Mouse (Mus musculus) C2C12 (cell line): ENCODE results near the gene Syt14. TPM values are rescaled to one million over a fixed set of nuclear protein-coding genes. Genes with fewer than 3 reads are reported as not detected.

Experiments used
- H3K27me3 ChIP-seq: one replicate; pipeline ENCODE4 v1.6.1; 2011; ENCODE audit not compliant: control insufficient read depth, insufficient read depth, insufficient read length
- H3K36me3 ChIP-seq: one replicate; pipeline ENCODE4 v1.6.1; 2011; ENCODE audit not compliant: control insufficient read depth, insufficient read depth
- H3K4me3 ChIP-seq: one replicate; pipeline ENCODE4 v1.5.1; 2011; ENCODE audit warnings: mild to moderate bottlenecking, control low read depth; ENCODE audit not compliant: poor library complexity, insufficient read depth, severe bottlenecking
- H3K79me2 ChIP-seq: one replicate; pipeline ENCODE4 v1.6.1; 2011; ENCODE audit not compliant: control insufficient read depth, insufficient read depth
- H3K79me3 ChIP-seq: one replicate; pipeline ENCODE4 v1.6.1; 2011; ENCODE audit warnings: low read depth, control low read depth
- H3ac ChIP-seq: one replicate; pipeline ENCODE3; 2011; ENCODE audit warnings: low read depth; ENCODE audit not compliant: control insufficient read depth, insufficient read length
- CEBPB ChIP-seq: IDR thresholded peaks from one replicate; pipeline ENCODE4 v1.6.1; 2011; ENCODE audit warnings: low read depth, mild to moderate bottlenecking, control low read depth, moderate library complexity
- CTCF ChIP-seq: IDR thresholded peaks from one replicate; pipeline ENCODE4 v1.5.1; 2011; ENCODE audit not compliant: control insufficient read depth, insufficient read depth, insufficient read length
- FOSL1 ChIP-seq: IDR thresholded peaks from one replicate; pipeline ENCODE4 v1.8.0; 2011; ENCODE audit warnings: mild to moderate bottlenecking, low read length; ENCODE audit not compliant: poor library complexity, insufficient read depth, severe bottlenecking
- MAX ChIP-seq: IDR thresholded peaks from one replicate; pipeline ENCODE4 v1.6.1; 2011; ENCODE audit warnings: mild to moderate bottlenecking, control low read depth
- MYOD1 ChIP-seq: IDR thresholded peaks from one replicate; pipeline ENCODE4 v1.6.1; 2011; ENCODE audit warnings: low read depth; ENCODE audit not compliant: control insufficient read depth, insufficient read length
- MYOG ChIP-seq: IDR thresholded peaks from one replicate; pipeline ENCODE4 v1.6.1; 2011; ENCODE audit not compliant: control insufficient read depth, insufficient read length; ENCODE audit errors: extremely low read depth
- USF1 ChIP-seq: IDR thresholded peaks from one replicate; pipeline ENCODE4 v1.6.1; 2011; ENCODE audit warnings: low read depth, mild to moderate bottlenecking, control low read depth, moderate library complexity
- polyA plus RNA-seq: library from polyadenylated mRNA; unstranded; fragments of >200 nt; fragmentation: generic; extraction: Trizol; gene quantifications from one replicate; pipeline ENCODE4 v1.2.1, GENCODE M21; 2012; ENCODE audit warnings: missing spikeins

The Syt14 gene
- polyA plus RNA-seq, 1 experiment = not detected

GRCm38 (mm10) chr1:193001587-193001986 is 34.0 kb downstream of the Syt14 start:
- H3K4me3 ChIP-seq = no peak overlapping the region
- no peaks in the 10 kb centered on the region for H3K79me3 ChIP-seq
- H3ac ChIP-seq = no peak overlapping the region
- H3K79me2 ChIP-seq = no peaks in the 10 kb centered on the region
- no peaks in the 10 kb centered on the region for H3K27me3 ChIP-seq
- TF ChIP-seq CEBPB (no peak), MYOG (no peak), MAX (no peak), FOSL1 (no peak), MYOD1 (no peak), CTCF (no peak), USF1 (no peak)
- H3K36me3 ChIP-seq = no peaks in the 10 kb centered on the region

GRCm38 (mm10) chr1:193000908-193001307 is 34.7 kb downstream of the Syt14 start:
- no peaks in the 10 kb centered on the region for H3K79me3 ChIP-seq
- H3K4me3 ChIP-seq = no peak overlapping the region
- no peak overlapping the region for H3ac ChIP-seq
- H3K36me3 ChIP-seq = no peaks in the 10 kb centered on the region
- no peaks in the 10 kb centered on the region for H3K27me3 ChIP-seq
- H3K79me2 ChIP-seq = no peaks in the 10 kb centered on the region
- no peak for TF ChIP-seq FOSL1

GRCm38 (mm10) chr1:192994179-192994873 is 41.2 kb downstream of the Syt14 start:
- Histone ChIP-seq H3K27me3 (no peaks in the 10 kb centered on the region), H3K4me3 (no peak overlapping the region), H3ac (no peak overlapping the region), H3K36me3 (no peaks in the 10 kb centered on the region), H3K79me3 (no peaks in the 10 kb centered on the region), H3K79me2 (no peaks in the 10 kb centered on the region)
- TF ChIP-seq MYOD1 = no peak

GRCm38 (mm10) chr1:192993491-192993890 is 42.1 kb downstream of the Syt14 start:
- TF ChIP-seq USF1 (no peak), MYOD1 (no peak), CEBPB (no peak), MYOG (no peak), CTCF (no peak), MAX (no peak), FOSL1 (no peak)
- no peaks in the 10 kb centered on the region for H3K79me2 ChIP-seq

GRCm38 (mm10) chr1:192987203-192987602 is 48.4 kb downstream of the Syt14 start:
- H3K79me3 ChIP-seq = no peaks in the 10 kb centered on the region
- H3ac ChIP-seq = no peak overlapping the region
- no peaks in the 10 kb centered on the region for H3K36me3 ChIP-seq
- TF ChIP-seq MYOG (no peak), CEBPB (no peak), MYOD1 (no peak), USF1 (no peak), FOSL1 (no peak), CTCF (no peak), MAX (no peak)
- no peak overlapping the region for H3K4me3 ChIP-seq
- peaks cover 3% of the 10 kb centered on the region for H3K27me3 ChIP-seq
- H3K79me2 ChIP-seq = no peaks in the 10 kb centered on the region

More at GRCm38 (mm10) chr1:192993491-192993890, 42.1 kb downstream of the Syt14 start:
- H3K79me3 ChIP-seq = no peaks in the 10 kb centered on the region
- no peak overlapping the region for H3ac ChIP-seq
- no peaks in the 10 kb centered on the region for H3K36me3 ChIP-seq
- no peaks in the 10 kb centered on the region for H3K27me3 ChIP-seq
- H3K4me3 ChIP-seq = no peak overlapping the region

GRCm38 (mm10) chr1:192986481-192986880 is 49.1 kb downstream of the Syt14 start:
- TF ChIP-seq MYOD1 (no peak), USF1 (no peak), MAX (no peak), CTCF (no peak), FOSL1 (no peak), MYOG (no peak), CEBPB (no peak)
- Histone ChIP-seq H3K36me3 (no peaks in the 10 kb centered on the region), H3ac (no peak overlapping the region), H3K79me3 (no peaks in the 10 kb centered on the region), H3K4me3 (no peak overlapping the region), H3K27me3 (peaks cover 3% of the 10 kb centered on the region), H3K79me2 (no peaks in the 10 kb centered on the region)
